Mouse (Mus musculus) G1E (cell line): Measurements from ENCODE around the gene Dao.

Experiments
- CTCF ChIP-seq: IDR thresholded peaks from 2 replicates; pipeline ENCODE4 v1.5.1; 2012; ENCODE audit warnings: low read depth, low read length, inconsistent platforms, mixed read lengths
- POLR2AphosphoS5 ChIP-seq: IDR thresholded peaks from 2 replicates; pipeline ENCODE4 v1.6.1; 2012; ENCODE audit warnings: low read depth, low read length, inconsistent platforms; ENCODE audit not compliant: insufficient replicate concordance

- no peak for TF ChIP-seq CTCF
- no peak for TF ChIP-seq POLR2AphosphoS5
Measured at GRCm38 (mm10) chr5:113977309-113977708, 26.2 kb upstream of the Dao start.
